Mouse (Mus musculus): Measurements from ENCODE around the gene Sirt4. TPM values are rescaled to one million over a fixed set of nuclear protein-coding genes. Genes with fewer than 3 reads are reported as not detected.

Gene Sirt4
- polyA plus RNA-seq, 1 experiment from 2014 or later = 16.2 TPM

GRCm38 (mm10) chr5:115482390-115483265 lies 1.9 kb downstream of the Sirt4 start:
- Histone ChIP-seq H3K9ac (ENCODE audit: low read length) (peak overlapping the region; percentile 41; the same call in 1 of the 2 replicates), H3K9me3 (ENCODE audit: control insufficient read depth, low read length) (no peaks in the 10 kb centered on the region), H3K27me3 (ENCODE audit: control insufficient read depth, insufficient read depth, low read length) (peaks cover 12% of the 10 kb centered on the region), H3K4me2 (peak overlapping the region; percentile 28), H3K4me3 (ENCODE audit: low read depth, low read length) (peak overlapping the region; percentile 14; the same call in 1 of the 2 replicates), H3K36me3 (ENCODE audit: control insufficient read depth, insufficient read depth, low read length) (no peaks in the 10 kb centered on the region), H3K4me1 (ENCODE audit: control insufficient read depth, insufficient read depth, low read length) (peaks cover 11% of the 10 kb centered on the region), H3K27ac (ENCODE audit: low read depth, low read length) (no peak overlapping the region)
- ATAC-seq (ENCODE audit: low FRiP score) (no peak), DNase-seq (ENCODE audit: low spot score, missing footprints) (peak; percentile 93)
- WGBS = 20% methylated on average over 38 of the region's 38 CpGs

GRCm38 (mm10) chr5:115480101-115480500 lies 4.4 kb downstream of the Sirt4 start:
- Histone ChIP-seq H3K36me3 (ENCODE audit: control insufficient read depth, insufficient read depth, low read length) (no peaks in the 10 kb centered on the region), H3K4me1 (ENCODE audit: control insufficient read depth, insufficient read depth, low read length) (peaks cover 16% of the 10 kb centered on the region), H3K4me2 (peak overlapping the region; percentile 27; the same call in 1 of the 2 replicates), H3K4me3 (ENCODE audit: low read depth, low read length) (no peak overlapping the region), H3K9me3 (ENCODE audit: control insufficient read depth, low read length) (no peaks in the 10 kb centered on the region), H3K27ac (ENCODE audit: low read depth, low read length) (no peak overlapping the region), H3K9ac (ENCODE audit: low read length) (no peak overlapping the region), H3K27me3 (ENCODE audit: control insufficient read depth, insufficient read depth, low read length) (peaks cover 12% of the 10 kb centered on the region)
- ATAC-seq (ENCODE audit: low FRiP score) = no peak
- WGBS = 12% methylated on average over 27 of the region's 27 CpGs
- no peak for DNase-seq (ENCODE audit: low spot score, missing footprints)

- Histone ChIP-seq H3K27ac (ENCODE audit: low read depth, low read length) (no peak overlapping the region), H3K4me2 (no peak overlapping the region), H3K9me3 (ENCODE audit: control insufficient read depth, low read length) (no peaks in the 10 kb centered on the region), H3K4me1 (ENCODE audit: control insufficient read depth, insufficient read depth, low read length) (peaks cover 16% of the 10 kb centered on the region), H3K36me3 (ENCODE audit: control insufficient read depth, insufficient read depth, low read length) (no peaks in the 10 kb centered on the region), H3K4me3 (ENCODE audit: low read depth, low read length) (no peak overlapping the region), H3K27me3 (ENCODE audit: control insufficient read depth, insufficient read depth, low read length) (peaks cover 12% of the 10 kb centered on the region), H3K9ac (ENCODE audit: low read length) (no peak overlapping the region)
- DNase-seq (ENCODE audit: low spot score, missing footprints) (peak; percentile 83), ATAC-seq (ENCODE audit: low FRiP score) (no peak)
- 30% methylated on average over 15 of the region's 15 CpGs for WGBS
Observed at GRCm38 (mm10) chr5:115479561-115479960, 5.0 kb downstream of the Sirt4 start.

GRCm38 (mm10) chr5:115476107-115476727 lies 8.3 kb downstream of the Sirt4 start:
- no peaks in the 10 kb centered on the region for H3K36me3 ChIP-seq (ENCODE audit: control insufficient read depth, insufficient read depth, low read length)
- H3K4me2 ChIP-seq = peak overlapping the region; percentile 39
- peak overlapping the region; percentile 22; the same call in 1 of the 2 replicates for H3K4me3 ChIP-seq (ENCODE audit: low read depth, low read length)
- no peaks in the 10 kb centered on the region for H3K9me3 ChIP-seq (ENCODE audit: control insufficient read depth, low read length)
- peak; percentile 87 for DNase-seq (ENCODE audit: low spot score, missing footprints)
- peaks cover 5% of the 10 kb centered on the region for H3K4me1 ChIP-seq (ENCODE audit: control insufficient read depth, insufficient read depth, low read length)
- no peak overlapping the region for H3K27ac ChIP-seq (ENCODE audit: low read depth, low read length)
- ATAC-seq (ENCODE audit: low FRiP score) = peak; percentile 52; the same call in 1 of the 2 replicates
- H3K27me3 ChIP-seq (ENCODE audit: control insufficient read depth, insufficient read depth, low read length) = peaks cover 10% of the 10 kb centered on the region
- 0 out of 2 replicates have a peak overlapping the region, but pooled peaks have one; percentile 6 for H3K9ac ChIP-seq (ENCODE audit: low read length)
- 31% methylated on average over 12 of the region's 12 CpGs for WGBS

- WGBS = 5% methylated on average over 22 of the region's 22 CpGs
Observed at GRCm38 (mm10) chr5:115475337-115476106, 9.0 kb downstream of the Sirt4 start.

GRCm38 (mm10) chr5:115474174-115474828 lies 10.2 kb downstream of the Sirt4 start:
- no peak overlapping the region for H3K4me3 ChIP-seq (ENCODE audit: low read depth, low read length)

More at GRCm38 (mm10) chr5:115475337-115476106, 9.0 kb downstream of the Sirt4 start:
- peaks cover 5% of the 10 kb centered on the region for H3K4me1 ChIP-seq (ENCODE audit: control insufficient read depth, insufficient read depth, low read length)
- H3K36me3 ChIP-seq (ENCODE audit: control insufficient read depth, insufficient read depth, low read length) = no peaks in the 10 kb centered on the region
- H3K27ac ChIP-seq (ENCODE audit: low read depth, low read length) = no peak overlapping the region
- H3K9me3 ChIP-seq (ENCODE audit: control insufficient read depth, low read length) = no peaks in the 10 kb centered on the region
- H3K27me3 ChIP-seq (ENCODE audit: control insufficient read depth, insufficient read depth, low read length) = peaks cover 7% of the 10 kb centered on the region
- H3K4me2 ChIP-seq = peak overlapping the region; percentile 39
- DNase-seq (ENCODE audit: low spot score, missing footprints) (peak; percentile 92), ATAC-seq (ENCODE audit: low FRiP score) (peak; percentile 82)
- H3K4me3 ChIP-seq (ENCODE audit: low read depth, low read length) = peak overlapping the region; percentile 22
- peak overlapping the region; percentile 31; the same call in 1 of the 2 replicates for H3K9ac ChIP-seq (ENCODE audit: low read length)

GRCm38 (mm10) chr5:115473191-115473590 lies 11.3 kb downstream of the Sirt4 start:
- peaks cover 5% of the 10 kb centered on the region for H3K4me1 ChIP-seq (ENCODE audit: control insufficient read depth, insufficient read depth, low read length)
- H3K4me2 ChIP-seq = no peak overlapping the region
- 78% methylated on average over 10 of the region's 10 CpGs for WGBS
- H3K36me3 ChIP-seq (ENCODE audit: control insufficient read depth, insufficient read depth, low read length) = no peaks in the 10 kb centered on the region
- DNase-seq (ENCODE audit: low spot score, missing footprints) (no peak), ATAC-seq (ENCODE audit: low FRiP score) (no peak)
- H3K9ac ChIP-seq (ENCODE audit: low read length) = no peak overlapping the region
- no peak overlapping the region for H3K4me3 ChIP-seq (ENCODE audit: low read depth, low read length)
- H3K27ac ChIP-seq (ENCODE audit: low read depth, low read length) = no peak overlapping the region
- H3K27me3 ChIP-seq (ENCODE audit: control insufficient read depth, insufficient read depth, low read length) = no peaks in the 10 kb centered on the region
- no peaks in the 10 kb centered on the region for H3K9me3 ChIP-seq (ENCODE audit: control insufficient read depth, low read length)

More at GRCm38 (mm10) chr5:115474174-115474828, 10.2 kb downstream of the Sirt4 start:
- Histone ChIP-seq H3K27ac (ENCODE audit: low read depth, low read length) (no peak overlapping the region), H3K27me3 (ENCODE audit: control insufficient read depth, insufficient read depth, low read length) (no peaks in the 10 kb centered on the region; the same call in 1 of the 2 replicates), H3K4me2 (no peak overlapping the region), H3K9ac (ENCODE audit: low read length) (no peak overlapping the region), H3K4me1 (ENCODE audit: control insufficient read depth, insufficient read depth, low read length) (peaks cover 5% of the 10 kb centered on the region), H3K36me3 (ENCODE audit: control insufficient read depth, insufficient read depth, low read length) (no peaks in the 10 kb centered on the region), H3K9me3 (ENCODE audit: control insufficient read depth, low read length) (no peaks in the 10 kb centered on the region)
- DNase-seq (ENCODE audit: low spot score, missing footprints) = no peak
- ATAC-seq (ENCODE audit: low FRiP score) = no peak
- WGBS = 79% methylated on average over 22 of the region's 22 CpGs

GRCm38 (mm10) chr5:115470766-115471531 lies 13.6 kb downstream of the Sirt4 start:
- no peak overlapping the region for H3K9ac ChIP-seq (ENCODE audit: low read length)
- peaks cover 5% of the 10 kb centered on the region for H3K4me1 ChIP-seq (ENCODE audit: control insufficient read depth, insufficient read depth, low read length)
- no peaks in the 10 kb centered on the region for H3K9me3 ChIP-seq (ENCODE audit: control insufficient read depth, low read length)
- DNase-seq (ENCODE audit: low spot score, missing footprints) = peak; percentile 96
- no peaks in the 10 kb centered on the region for H3K36me3 ChIP-seq (ENCODE audit: control insufficient read depth, insufficient read depth, low read length)
- no peak overlapping the region for H3K4me2 ChIP-seq
- H3K4me3 ChIP-seq (ENCODE audit: low read depth, low read length) = no peak overlapping the region
- 34% methylated on average over 20 of the region's 20 CpGs for WGBS
- no peak for ATAC-seq (ENCODE audit: low FRiP score)
- no peaks in the 10 kb centered on the region for H3K27me3 ChIP-seq (ENCODE audit: control insufficient read depth, insufficient read depth, low read length)
- no peak overlapping the region for H3K27ac ChIP-seq (ENCODE audit: low read depth, low read length)
